Mouse (Mus musculus): ENCODE measurements around the gene Atp8a2. TPM values are rescaled to one million over a fixed set of nuclear protein-coding genes. Genes with fewer than 3 reads are reported as not detected.
A peak's percentile ranks its signal among the peaks of the same experiment; 100 is the strongest.

Atp8a2 gene
- polyA plus RNA-seq, 1 experiment from 2014 or later, result 47.2 TPM

GRCm38 (mm10) chr14:60194606-60195005 is 2.4 kb downstream of the Atp8a2 start:
- Histone ChIP-seq H3K4me1 (replicated peaks; ENCODE audit: control insufficient read depth, insufficient read depth, low read length) (peaks cover 7% of the 10 kb centered on the region; the same call in 1 of the 2 replicates), H3K4me3 (replicated peaks; ENCODE audit: low read length) (no peak overlapping the region), H3K27me3 (replicated peaks; ENCODE audit: control insufficient read depth, insufficient read depth, low read length) (no peaks in the 10 kb centered on the region), H3K36me3 (ENCODE audit: control insufficient read depth, insufficient read depth) (no peaks in the 10 kb centered on the region), H3K27ac (ENCODE audit: low read length) (no peak overlapping the region), H3K9me3 (ENCODE audit: control insufficient read depth, low read length) (no peaks in the 10 kb centered on the region), H3K9ac (replicated peaks; ENCODE audit: low read depth, low read length) (no peak overlapping the region), H3K4me2 (ENCODE audit: low read length) (no peak overlapping the region)
- ATAC-seq, result no peak
- WGBS, result 74% methylated on average over 1 of the region's 1 CpGs

GRCm38 (mm10) chr14:60189771-60190170 is 7.2 kb downstream of the Atp8a2 start:
- WGBS, result 81% methylated on average over 5 of the region's 5 CpGs
- Histone ChIP-seq H3K9ac (replicated peaks; ENCODE audit: low read depth, low read length) (no peak overlapping the region), H3K9me3 (ENCODE audit: control insufficient read depth, low read length) (no peaks in the 10 kb centered on the region), H3K27ac (ENCODE audit: low read length) (no peak overlapping the region), H3K4me3 (replicated peaks; ENCODE audit: low read length) (no peak overlapping the region), H3K4me1 (replicated peaks; ENCODE audit: control insufficient read depth, insufficient read depth, low read length) (no peaks in the 10 kb centered on the region), H3K27me3 (replicated peaks; ENCODE audit: control insufficient read depth, insufficient read depth, low read length) (no peaks in the 10 kb centered on the region), H3K36me3 (ENCODE audit: control insufficient read depth, insufficient read depth) (no peaks in the 10 kb centered on the region), H3K4me2 (ENCODE audit: low read length) (no peak overlapping the region)
- ATAC-seq, result no peak

DNA sequence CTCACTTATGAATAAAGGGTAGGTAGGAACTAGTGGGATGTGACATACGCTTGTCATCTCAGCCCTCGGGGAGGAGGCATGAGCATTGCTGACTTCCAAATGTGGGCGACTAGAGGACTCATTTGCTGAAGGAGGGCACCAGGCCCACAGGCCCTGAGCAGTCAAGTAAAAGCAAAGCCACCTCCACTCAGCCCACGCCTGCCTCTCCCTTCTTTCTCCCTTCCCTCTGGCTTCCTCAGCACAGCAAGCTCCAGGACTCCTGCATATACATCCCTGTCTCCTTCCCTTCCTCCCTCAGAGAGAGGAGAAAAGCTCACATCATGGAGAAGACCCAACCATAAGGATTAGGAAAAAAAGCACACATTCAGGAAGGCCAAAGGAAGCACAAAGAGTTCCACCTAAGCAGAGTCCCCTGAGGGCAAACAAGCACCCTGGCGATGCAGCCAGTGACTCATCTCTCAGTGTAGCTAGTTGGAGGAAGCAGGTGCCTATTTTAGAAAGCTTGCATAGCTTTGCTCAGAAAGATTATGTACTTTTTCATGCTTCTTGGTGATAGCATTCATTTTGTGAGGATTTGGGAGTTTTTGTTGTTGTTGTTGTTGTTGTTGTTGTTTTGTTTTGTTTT is 8.7 kb downstream of the Atp8a2 start:
- 82% methylated on average over 5 of the region's 5 CpGs for WGBS
- Histone ChIP-seq H3K27ac (ENCODE audit: low read length) (no peak overlapping the region), H3K4me3 (replicated peaks; ENCODE audit: low read length) (no peak overlapping the region), H3K9ac (replicated peaks; ENCODE audit: low read depth, low read length) (no peak overlapping the region), H3K4me1 (replicated peaks; ENCODE audit: control insufficient read depth, insufficient read depth, low read length) (no peaks in the 10 kb centered on the region), H3K27me3 (replicated peaks; ENCODE audit: control insufficient read depth, insufficient read depth, low read length) (no peaks in the 10 kb centered on the region), H3K9me3 (ENCODE audit: control insufficient read depth, low read length) (no peaks in the 10 kb centered on the region), H3K4me2 (ENCODE audit: low read length) (no peak overlapping the region), H3K36me3 (ENCODE audit: control insufficient read depth, insufficient read depth) (no peaks in the 10 kb centered on the region)
- ATAC-seq, result no peak

GRCm38 (mm10) chr14:60181306-60181705 is 15.7 kb downstream of the Atp8a2 start:
- no peak overlapping the region for H3K27ac ChIP-seq (ENCODE audit: low read length)
- no peaks in the 10 kb centered on the region for H3K9me3 ChIP-seq (ENCODE audit: control insufficient read depth, low read length)
- 93% methylated on average over 2 of the region's 2 CpGs for WGBS
- no peaks in the 10 kb centered on the region; the same call in 1 of the 2 replicates for H3K4me1 ChIP-seq (replicated peaks; ENCODE audit: control insufficient read depth, insufficient read depth, low read length)
- H3K36me3 ChIP-seq (ENCODE audit: control insufficient read depth, insufficient read depth), result no peaks in the 10 kb centered on the region
- no peak overlapping the region for H3K4me3 ChIP-seq (replicated peaks; ENCODE audit: low read length)
- H3K9ac ChIP-seq (replicated peaks; ENCODE audit: low read depth, low read length), result no peak overlapping the region
- no peak for ATAC-seq
- H3K27me3 ChIP-seq (replicated peaks; ENCODE audit: control insufficient read depth, insufficient read depth, low read length), result no peaks in the 10 kb centered on the region
- no peak overlapping the region for H3K4me2 ChIP-seq (ENCODE audit: low read length)

DNA sequence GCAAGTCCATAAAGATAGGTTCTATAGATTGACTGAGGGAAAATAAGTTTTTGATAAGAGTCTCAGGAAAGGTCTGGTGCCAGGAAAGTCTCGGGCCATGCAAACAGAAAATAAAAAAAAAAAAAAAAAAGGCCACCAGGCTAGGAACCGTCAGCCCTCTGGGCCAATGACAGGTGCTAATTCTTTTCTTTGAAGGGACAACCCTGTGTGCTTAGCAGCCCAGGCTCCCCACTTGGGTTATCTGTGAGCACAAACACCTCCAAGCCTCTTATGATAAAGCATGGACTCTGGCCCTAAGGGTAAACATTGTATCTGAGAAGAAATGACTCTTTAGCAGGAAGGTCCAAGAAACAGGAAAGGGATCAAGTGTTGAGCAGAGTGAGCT is 18.4 kb downstream of the Atp8a2 start:
- 46% methylated on average over 2 of the region's 2 CpGs for WGBS
- H3K4me2 ChIP-seq (ENCODE audit: low read length), result peak overlapping the region; percentile 81
- no peak for ATAC-seq
- H3K9me3 ChIP-seq (ENCODE audit: control insufficient read depth, low read length), result no peaks in the 10 kb centered on the region
- H3K27ac ChIP-seq (ENCODE audit: low read length), result no peak overlapping the region
- no peak overlapping the region for H3K9ac ChIP-seq (replicated peaks; ENCODE audit: low read depth, low read length)
- H3K4me3 ChIP-seq (replicated peaks; ENCODE audit: low read length), result peak overlapping the region; percentile 75
- H3K4me1 ChIP-seq (replicated peaks; ENCODE audit: control insufficient read depth, insufficient read depth, low read length), result no peaks in the 10 kb centered on the region; the same call in 1 of the 2 replicates
- H3K36me3 ChIP-seq (ENCODE audit: control insufficient read depth, insufficient read depth), result no peaks in the 10 kb centered on the region
- no peaks in the 10 kb centered on the region for H3K27me3 ChIP-seq (replicated peaks; ENCODE audit: control insufficient read depth, insufficient read depth, low read length)

DNA sequence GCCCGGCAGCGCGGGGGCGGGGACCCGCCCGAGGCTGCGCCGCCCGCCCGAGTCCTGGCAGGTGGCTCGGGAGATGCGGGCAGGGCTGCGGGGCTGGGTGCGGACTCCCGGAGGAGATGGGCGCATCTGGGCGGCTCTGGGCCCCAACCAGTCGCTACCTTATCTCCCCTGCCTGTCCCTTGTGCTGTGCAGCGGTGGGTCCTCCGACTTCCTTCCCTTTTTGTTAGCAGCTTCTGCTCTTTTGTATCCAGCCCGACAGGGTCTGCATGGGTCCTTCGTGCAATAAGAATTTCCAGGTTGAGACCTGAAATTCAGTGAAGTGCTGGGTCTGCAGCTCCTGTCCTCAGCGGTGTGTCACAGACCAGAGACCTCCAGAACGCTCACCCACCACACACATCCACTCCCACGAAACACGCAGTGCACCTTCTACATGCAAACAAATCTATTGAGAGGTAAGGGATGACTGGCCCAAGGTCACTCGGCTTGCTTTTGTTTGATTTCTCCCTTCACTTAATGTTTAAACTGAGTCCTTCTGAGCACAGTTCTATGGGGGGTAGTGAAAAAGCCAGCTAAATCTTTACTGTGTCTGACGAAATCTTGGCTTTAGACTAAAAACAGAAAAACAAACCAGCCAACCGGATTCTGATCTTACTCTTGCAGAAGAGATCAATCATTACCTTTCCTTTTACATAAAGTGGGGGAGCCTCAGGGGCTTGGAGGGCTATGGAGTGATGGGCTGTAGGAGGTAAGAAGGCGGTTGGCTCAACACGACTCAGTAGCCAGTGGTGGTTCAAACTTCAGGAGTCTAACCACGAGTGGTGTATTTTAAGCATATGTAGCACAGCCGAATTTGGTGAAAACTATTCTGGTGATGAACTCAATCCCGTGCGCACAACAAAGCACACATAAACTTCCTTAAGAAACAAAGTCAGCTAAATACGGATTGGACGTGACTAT is 19.1 kb downstream of the Atp8a2 start:
- peak overlapping the region; percentile 91 for H3K9ac ChIP-seq (replicated peaks; ENCODE audit: low read depth, low read length)
- ATAC-seq, result no peak; the same call in 1 of the 2 replicates
- 18% methylated on average over 36 of the region's 37 CpGs for WGBS
- peak overlapping the region; percentile 81 for H3K4me2 ChIP-seq (ENCODE audit: low read length)
- no peaks in the 10 kb centered on the region for H3K36me3 ChIP-seq (ENCODE audit: control insufficient read depth, insufficient read depth)
- H3K9me3 ChIP-seq (ENCODE audit: control insufficient read depth, low read length), result no peaks in the 10 kb centered on the region
- H3K27me3 ChIP-seq (replicated peaks; ENCODE audit: control insufficient read depth, insufficient read depth, low read length), result no peaks in the 10 kb centered on the region
- H3K4me1 ChIP-seq (replicated peaks; ENCODE audit: control insufficient read depth, insufficient read depth, low read length), result no peaks in the 10 kb centered on the region; the same call in 1 of the 2 replicates
- H3K4me3 ChIP-seq (replicated peaks; ENCODE audit: low read length), result peak overlapping the region; percentile 75
- peak overlapping the region; percentile 72 for H3K27ac ChIP-seq (ENCODE audit: low read length)

DNA sequence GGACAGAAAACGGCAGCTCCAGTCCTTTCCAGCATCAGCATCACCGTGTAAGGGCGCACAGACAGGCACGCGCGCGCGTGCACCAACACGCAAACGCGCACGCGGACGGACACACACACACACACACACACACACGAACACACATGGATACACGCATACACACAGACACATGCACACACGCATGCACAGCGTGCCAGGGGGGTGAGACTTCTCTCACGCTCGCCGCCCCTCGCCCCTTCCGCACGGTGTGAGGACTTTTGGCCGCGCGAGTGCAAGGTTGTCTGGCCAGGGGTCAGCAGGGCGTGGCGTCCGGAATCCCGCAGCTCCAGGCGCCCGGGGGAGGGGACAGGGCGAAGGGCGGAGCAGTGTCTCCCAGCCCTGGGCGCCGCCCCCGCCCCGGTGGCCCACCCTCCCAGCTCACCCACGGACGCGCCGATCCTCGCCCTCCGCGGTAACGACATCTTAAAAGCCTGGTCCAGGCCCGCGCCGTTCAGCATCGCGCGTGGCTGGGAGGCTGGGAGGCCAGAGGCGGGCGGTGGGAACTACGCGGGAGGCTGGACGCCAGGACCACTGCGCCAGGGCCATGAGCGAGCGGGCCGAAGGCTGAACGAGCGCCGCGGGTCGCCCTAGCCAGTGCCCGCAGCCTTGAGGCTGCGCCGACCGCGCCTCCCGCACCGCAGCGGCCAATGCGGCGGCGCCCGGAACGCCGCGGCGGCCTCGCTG is 19.9 kb downstream of the Atp8a2 start:
- Histone ChIP-seq H3K9ac (replicated peaks; ENCODE audit: low read depth, low read length) (peak overlapping the region; percentile 91), H3K36me3 (ENCODE audit: control insufficient read depth, insufficient read depth) (no peaks in the 10 kb centered on the region), H3K27me3 (replicated peaks; ENCODE audit: control insufficient read depth, insufficient read depth, low read length) (no peaks in the 10 kb centered on the region), H3K4me1 (replicated peaks; ENCODE audit: control insufficient read depth, insufficient read depth, low read length) (no peaks in the 10 kb centered on the region; the same call in 1 of the 2 replicates), H3K9me3 (ENCODE audit: control insufficient read depth, low read length) (no peaks in the 10 kb centered on the region), H3K27ac (ENCODE audit: low read length) (peak overlapping the region; percentile 72), H3K4me2 (ENCODE audit: low read length) (peak overlapping the region; percentile 81), H3K4me3 (replicated peaks; ENCODE audit: low read length) (peak overlapping the region; percentile 75)
- peak; percentile 87 for ATAC-seq
- WGBS, result under 1% methylated on average over 75 of the region's 84 CpGs

DNA sequence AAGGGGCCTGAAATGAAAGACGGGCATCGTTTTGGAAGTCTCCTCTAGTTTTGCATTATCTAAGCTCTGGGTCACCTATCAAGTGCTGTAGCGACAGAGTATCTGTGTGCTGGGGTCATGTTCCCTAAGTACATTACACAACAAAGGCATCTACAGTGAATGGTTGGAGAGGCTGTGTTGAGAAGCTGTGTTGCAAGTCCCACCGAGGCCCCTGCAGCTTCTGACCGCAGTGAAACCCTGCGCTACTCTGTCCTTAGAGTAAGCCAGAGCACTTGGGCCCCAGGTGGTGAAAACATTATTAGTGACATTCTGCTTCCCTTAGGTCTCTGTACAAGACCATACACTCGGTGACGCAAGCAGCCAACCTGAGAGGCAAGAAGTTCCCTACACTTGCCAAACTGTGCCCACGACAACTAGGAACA is 20.5 kb downstream of the Atp8a2 start:
- Histone ChIP-seq H3K9me3 (ENCODE audit: control insufficient read depth, low read length) (no peaks in the 10 kb centered on the region), H3K4me3 (replicated peaks; ENCODE audit: low read length) (peak overlapping the region; percentile 75), H3K36me3 (ENCODE audit: control insufficient read depth, insufficient read depth) (no peaks in the 10 kb centered on the region), H3K27ac (ENCODE audit: low read length) (no peak overlapping the region), H3K9ac (replicated peaks; ENCODE audit: low read depth, low read length) (peak overlapping the region; percentile 91), H3K4me1 (replicated peaks; ENCODE audit: control insufficient read depth, insufficient read depth, low read length) (no peaks in the 10 kb centered on the region; the same call in 1 of the 2 replicates), H3K4me2 (ENCODE audit: low read length) (peak overlapping the region; percentile 81), H3K27me3 (replicated peaks; ENCODE audit: control insufficient read depth, insufficient read depth, low read length) (no peaks in the 10 kb centered on the region)
- 32% methylated on average over 9 of the region's 9 CpGs for WGBS
- no peak for ATAC-seq

All from forebrain, embryonic 16.5 days (tissue).